Mouse (Mus musculus): ENCODE measurements around the gene Cpz.

The Cpz gene

GRCm38 (mm10) chr5:35530442-35530841, 4.9 kb upstream of the Cpz start:
- DNase-seq (ENCODE audit: low spot score in 2 of 2), result peak in 1 of 2 experiments; percentile 40

GRCm38 (mm10) chr5:35524381-35524780, 1.1 kb downstream of the Cpz start:
- no peak for DNase-seq (ENCODE audit: low spot score in 2 of 2)

DNA sequence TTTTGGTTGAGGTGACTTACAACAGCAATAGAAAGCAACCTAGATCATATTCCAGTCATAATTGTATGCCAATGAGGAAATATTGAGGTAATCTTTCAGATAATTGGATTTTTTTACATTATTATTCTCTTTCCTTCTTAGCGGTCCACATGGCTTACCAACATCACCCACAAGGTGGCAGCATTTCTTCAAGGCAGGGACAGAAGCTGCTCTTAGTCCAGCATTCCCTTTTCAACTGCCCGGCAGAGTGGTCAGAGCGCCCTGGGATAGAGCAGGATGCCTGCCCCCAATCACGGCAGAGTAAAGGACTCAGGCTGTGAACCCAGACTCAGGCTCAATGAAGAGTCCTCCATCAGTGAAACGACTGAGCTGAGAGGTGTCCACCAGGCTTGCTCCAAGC, 1.8 kb downstream of the Cpz start:
- DNase-seq (ENCODE audit: low spot score in 2 of 2), result peak; percentile 53 to 65

DNA sequence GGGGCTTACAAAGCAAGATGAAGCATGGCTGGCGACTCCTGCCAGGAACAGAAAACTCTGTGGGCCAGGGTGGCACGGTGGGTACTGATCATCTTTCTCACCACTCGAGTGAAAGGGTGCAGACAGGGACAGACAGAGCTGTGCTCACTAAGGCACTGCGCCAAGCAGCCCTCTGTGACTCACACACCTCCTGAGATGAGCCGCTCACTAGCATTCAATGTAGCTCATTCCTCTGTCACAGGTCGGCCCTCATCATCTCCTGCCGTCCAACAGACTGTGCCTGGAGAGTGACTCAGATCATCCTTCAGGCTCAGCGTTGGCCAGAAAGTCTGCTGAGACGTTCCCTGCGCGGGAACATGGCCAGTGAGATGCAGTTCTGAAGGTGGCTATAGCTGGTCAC, 8.7 kb downstream of the Cpz start:
- DNase-seq (ENCODE audit: low spot score in 2 of 2), result no peak

GRCm38 (mm10) chr5:35510589-35510988, 14.9 kb downstream of the Cpz start:
- DNase-seq (ENCODE audit: low spot score in 2 of 2), result peak; percentile 18 to 27

GRCm38 (mm10) chr5:35505016-35505415, 20.5 kb downstream of the Cpz start:
- DNase-seq (ENCODE audit: low spot score in 2 of 2), result no peak

GRCm38 (mm10) chr5:35497344-35497743, 28.2 kb downstream of the Cpz start:
- DNase-seq (ENCODE audit: low spot score in 2 of 2), result no peak

DNA sequence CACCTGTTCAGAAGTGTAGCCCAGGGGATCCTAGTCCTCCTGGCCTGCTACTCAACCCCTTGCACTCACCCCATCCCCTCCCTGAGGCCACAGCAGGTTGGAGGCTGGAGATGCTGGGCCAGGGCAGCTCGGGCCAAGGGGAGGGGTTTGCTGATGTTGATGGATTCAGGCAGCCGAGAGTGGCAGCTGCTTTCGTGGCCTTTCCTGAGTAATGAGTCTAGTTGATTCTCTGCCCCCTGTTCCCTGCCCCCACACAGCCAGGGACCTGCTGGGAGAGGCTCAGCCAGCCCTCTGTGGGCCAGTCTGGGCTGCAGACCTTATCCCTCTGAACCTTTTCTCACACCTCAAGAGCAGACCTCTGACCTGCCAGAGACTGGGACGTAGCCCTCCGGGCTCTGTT, 29.5 kb downstream of the Cpz start:
- no peak for DNase-seq (ENCODE audit: low spot score in 2 of 2)

DNA sequence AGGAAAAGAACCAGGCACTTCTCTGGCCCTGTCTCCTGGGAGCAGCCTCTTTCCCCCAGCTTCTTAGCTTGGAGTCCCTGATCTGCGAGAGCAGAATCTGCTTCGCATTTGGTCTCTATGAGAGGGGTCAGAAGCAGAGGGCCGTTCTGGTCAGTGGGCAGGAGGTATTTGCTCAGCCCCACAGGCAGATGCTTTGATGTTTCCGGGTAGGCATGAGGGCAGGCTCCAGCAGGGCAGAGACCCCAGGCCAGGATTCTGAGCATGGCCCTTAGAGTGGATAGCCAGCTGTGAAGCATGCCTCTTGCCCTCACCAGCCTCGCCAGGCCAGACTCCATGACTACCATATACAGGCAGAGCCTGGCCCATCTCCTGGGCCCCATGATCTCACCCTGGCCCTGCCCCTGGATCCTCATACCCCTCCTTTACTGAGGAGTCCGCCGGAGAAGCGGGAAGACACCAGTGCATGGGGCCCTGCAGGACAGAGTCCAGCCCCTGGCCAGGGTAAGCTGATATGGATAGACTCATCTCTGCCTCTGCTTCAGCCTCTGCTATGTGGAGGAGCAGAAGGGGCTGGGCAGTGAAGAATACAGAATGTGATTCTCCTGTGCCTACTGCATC, 30.6 kb downstream of the Cpz start:
- DNase-seq (ENCODE audit: low spot score in 2 of 2), result no peak

DNA sequence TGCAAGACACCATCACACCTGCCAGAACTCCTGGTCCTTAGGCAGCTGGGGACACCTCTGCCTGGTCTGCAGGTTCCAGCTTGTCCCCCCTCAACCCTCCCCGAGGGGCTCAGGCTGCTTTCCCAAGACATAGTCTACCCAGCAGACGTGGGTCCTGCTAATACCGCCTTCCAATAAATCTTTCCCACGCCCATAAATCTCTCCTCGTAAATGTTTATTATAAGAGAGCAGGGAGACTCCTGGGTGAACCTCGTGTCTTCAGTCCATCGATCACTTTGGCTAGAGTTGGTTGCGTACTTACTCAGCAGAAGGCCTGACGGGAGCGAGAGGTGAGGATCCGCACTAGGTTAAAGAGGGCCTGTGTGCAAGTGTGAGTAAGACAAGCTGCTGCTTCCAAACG, 31.7 kb downstream of the Cpz start:
- no peak for DNase-seq (ENCODE audit: low spot score in 2 of 2)

- no peak for DNase-seq (ENCODE audit: low spot score in 2 of 2)
Observed at GRCm38 (mm10) chr5:35479521-35479920, 46.0 kb downstream of the Cpz start.

GRCm38 (mm10) chr5:35475236-35475635, 50.3 kb downstream of the Cpz start:
- no peak for DNase-seq (ENCODE audit: low spot score in 2 of 2)

DNA sequence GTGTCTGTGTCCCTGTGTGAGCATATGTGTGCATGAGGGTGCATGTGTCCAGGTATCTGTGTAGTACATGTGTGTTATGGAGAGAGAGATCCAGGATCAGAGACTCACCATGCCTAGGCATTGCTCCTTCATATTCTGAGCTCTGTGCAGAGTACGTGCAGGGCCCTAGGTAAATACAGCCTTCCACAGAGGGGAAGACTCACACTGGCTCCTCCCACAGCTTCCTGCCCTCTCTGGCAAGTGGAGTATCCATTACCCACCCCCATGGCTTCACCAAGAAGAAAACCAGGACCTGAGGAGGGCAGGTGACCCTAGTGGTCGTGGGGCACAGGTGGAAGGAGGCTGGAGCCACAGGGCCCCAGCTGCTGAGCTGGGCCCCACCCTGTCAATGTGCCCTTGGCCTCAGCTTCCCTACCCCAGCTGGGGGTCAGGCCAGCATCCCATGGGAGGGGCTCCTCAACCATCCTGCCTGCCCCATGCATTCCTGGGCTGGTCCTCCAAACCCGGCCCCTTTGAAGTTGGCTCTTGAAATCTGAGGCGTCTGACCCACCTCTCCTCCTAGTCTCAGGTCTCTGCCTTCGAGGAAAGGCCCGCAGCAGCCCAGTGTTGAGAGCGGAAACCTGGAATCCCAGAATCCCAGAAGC, 54.5 kb downstream of the Cpz start:
- DNase-seq (ENCODE audit: low spot score in 2 of 2), result no peak

DNA sequence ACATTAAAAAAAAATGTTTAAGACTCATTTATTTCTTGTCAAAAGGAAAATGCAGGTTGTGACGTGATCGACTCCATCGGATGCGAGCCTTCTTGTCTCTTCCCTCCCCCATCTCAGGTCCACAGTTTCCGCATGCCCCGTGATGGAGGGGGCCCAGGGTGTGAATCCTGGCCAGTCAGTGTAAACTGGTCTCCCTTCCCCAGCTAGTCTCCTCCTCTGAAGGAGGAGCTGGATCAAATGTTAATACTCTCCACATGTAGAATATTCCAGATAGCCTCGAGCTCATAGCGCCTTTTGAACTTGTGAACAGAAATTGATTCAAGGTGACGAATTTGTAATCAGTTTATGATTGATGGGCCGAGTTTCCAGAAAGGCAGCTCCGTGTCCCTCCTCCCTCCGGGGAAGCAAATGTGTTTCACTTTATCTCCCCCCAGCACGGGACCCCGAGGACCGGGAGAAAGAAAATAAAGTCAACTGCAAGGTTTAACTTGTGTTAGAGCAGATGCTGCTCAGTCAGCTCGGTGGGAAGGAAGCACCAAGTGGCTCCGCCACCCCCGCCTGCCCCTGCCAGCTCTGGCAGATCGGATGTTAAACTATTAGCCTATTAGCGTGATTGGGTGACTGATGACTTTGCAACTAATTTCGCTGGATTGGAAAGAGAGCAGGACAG, 59.4 kb downstream of the Cpz start:
- no peak for DNase-seq (ENCODE audit: low spot score in 2 of 2)

DNA sequence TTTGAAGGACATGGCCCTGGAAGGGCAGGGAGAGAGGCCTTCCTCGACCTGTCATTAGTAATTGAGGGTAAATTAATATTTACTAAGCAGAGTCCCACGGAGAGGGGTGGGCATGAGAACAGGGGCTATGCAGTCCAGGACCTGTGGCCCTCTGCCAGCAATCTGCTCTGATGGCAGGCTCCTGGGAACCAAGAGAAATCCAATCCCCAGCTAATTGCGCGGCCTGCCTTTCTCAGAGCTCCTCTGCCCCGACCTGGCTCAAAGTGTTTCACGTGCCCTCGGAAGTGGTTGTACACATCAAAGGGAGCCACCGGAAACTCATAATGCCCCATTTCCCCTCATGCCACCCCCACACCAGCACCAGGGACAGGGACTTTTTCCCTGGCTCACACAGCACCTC, 63.4 kb downstream of the Cpz start:
- DNase-seq (ENCODE audit: low spot score in 2 of 2), result no peak

- DNase-seq (ENCODE audit: low spot score in 2 of 2), result no peak
Observed at GRCm38 (mm10) chr5:35459760-35460159, 65.7 kb downstream of the Cpz start.

- DNase-seq (ENCODE audit: low spot score in 2 of 2), result no peak
Observed at GRCm38 (mm10) chr5:35458267-35458666, 67.2 kb downstream of the Cpz start.

DNA sequence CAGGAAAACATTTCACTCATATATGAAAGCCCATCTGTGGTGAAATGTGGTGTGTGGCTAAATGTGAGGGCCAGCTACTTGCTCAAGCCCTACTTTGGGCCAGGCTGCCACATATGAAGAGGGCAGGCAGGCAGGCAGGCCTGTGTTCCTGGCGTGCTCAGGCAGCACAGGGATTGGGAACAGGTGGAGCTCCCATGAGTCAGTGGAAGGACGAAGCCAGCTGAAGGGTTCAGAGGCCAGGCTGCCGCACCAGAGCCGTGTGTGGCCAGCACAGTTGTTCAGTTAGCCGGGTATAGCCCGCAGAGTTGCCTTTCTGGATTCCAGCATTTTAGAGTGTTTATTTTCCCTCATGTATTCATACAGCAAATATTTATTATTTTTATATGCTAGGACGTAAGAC, 68.1 kb downstream of the Cpz start:
- DNase-seq (ENCODE audit: low spot score in 2 of 2), result no peak

- DNase-seq (ENCODE audit: low spot score in 2 of 2), result no peak
Observed at GRCm38 (mm10) chr5:35454187-35454800, 71.2 kb downstream of the Cpz start.
